Mouse (Mus musculus): ENCODE results near the gene Hdac1.

- TF ChIP-seq POLR2A (IDR thresholded peaks at IDR 0.05; ENCODE audit: borderline replicate concordance, control insufficient read depth, low read depth, low read length): no peak
- no peak for TF ChIP-seq CTCF (IDR thresholded peaks at IDR 0.05; ENCODE audit: control insufficient read depth, insufficient read depth, low read length)
These were observed 47.8 kb downstream of the Hdac1 start for GRCm38 (mm10) chr4:129494681-129495080.

Data from bone marrow, adult 2 months (tissue).